Mouse (Mus musculus) midbrain, postnatal 0 days (tissue): ENCODE results near the gene Elk4. TPM values are rescaled to one million over a fixed set of nuclear protein-coding genes. Genes with fewer than 3 reads are reported as not detected.
A peak's percentile ranks its signal among the peaks of the same experiment; 100 is the strongest.

Source experiments
- ATAC-seq: fragments of 200-750 bp; cut with Nextera tagmentation; 2 replicates; pipeline ENCODE4 v1.8.0; 2017; ENCODE audit warnings: moderate number of reproducible peaks, mild to moderate bottlenecking, moderate TSS enrichment, moderate library complexity; ENCODE audit not compliant: low FRiP score
- DNase-seq: peaks from one replicate; pipeline ENCODE4 v3.0.0-alpha.2; 2015; ENCODE audit warnings: low spot score
- H3K27ac ChIP-seq: fragments of 300-500 bp; sonication (generic); 2 replicates; pipeline ENCODE4 v1.5.1; 2014; ENCODE audit warnings: low read depth, mild to moderate bottlenecking, low read length, mixed read lengths
- H3K27me3 ChIP-seq: fragments of 300-500 bp; sonication (generic); 2 replicates; pipeline ENCODE4 v1.6.1; 2014; ENCODE audit warnings: low read length, control low read depth, mixed read lengths; ENCODE audit not compliant: insufficient read depth
- H3K36me3 ChIP-seq: fragments of 300-500 bp; sonication (generic); 2 replicates; pipeline ENCODE4 v1.6.1; 2014; ENCODE audit warnings: low read length, control low read depth, mixed read lengths; ENCODE audit not compliant: insufficient read depth
- H3K4me1 ChIP-seq: fragments of 300-500 bp; sonication (generic); 2 replicates; pipeline ENCODE4 v1.6.1; 2014; ENCODE audit warnings: mild to moderate bottlenecking, control low read depth, antibody characterized with exemption, low read length, mixed read lengths; ENCODE audit not compliant: insufficient read depth
- H3K4me2 ChIP-seq: fragments of 300-500 bp; sonication (generic); 2 replicates; pipeline ENCODE4 v1.6.1; 2014; ENCODE audit warnings: low read depth, mild to moderate bottlenecking, low read length, mixed read lengths; ENCODE audit not compliant: poor library complexity, severe bottlenecking
- H3K4me3 ChIP-seq: fragments of 300-500 bp; sonication (generic); 2 replicates; pipeline ENCODE4 v1.5.1; 2014; ENCODE audit warnings: low read depth, mild to moderate bottlenecking, low read length, moderate library complexity
- H3K9ac ChIP-seq: fragments of 300-500 bp; sonication (generic); replicated peaks from 2 replicates; pipeline ENCODE4 v1.6.1; 2014; ENCODE audit warnings: mild to moderate bottlenecking, low read length, moderate library complexity, mixed read lengths; ENCODE audit not compliant: poor library complexity, severe bottlenecking
- H3K9me3 ChIP-seq: fragments of 300-500 bp; sonication (generic); 2 replicates; pipeline ENCODE4 v1.6.1; 2016; ENCODE audit warnings: low read length, control low read depth
- CTCF ChIP-seq: IDR thresholded peaks from 2 replicates; pipeline ENCODE4 v1.5.1; 2016; ENCODE audit warnings: antibody characterized with exemption, mild to moderate bottlenecking
- WGBS: fragments of 180-500 bp; shearing (Covaris S2); extraction: QIAGEN DNeasy Blood & Tissue Kit; methylation state at CpG from one replicate; pipeline ENCODE4 v1.1.7; 2014; 5-methylcytosine and 5-hydroxymethylcytosine counted together
- polyA plus RNA-seq: library from polyadenylated mRNA; unstranded; fragments of >200 nt; fragmentation: Nextera tagmentation; extraction: Ambion mirVana; gene quantifications from 2 replicates; pipeline ENCODE4 v1.2.1, GENCODE M21; 2015
- total RNA-seq: library from RNA; depleted of rRNA; stranded (reverse); fragments of >200 nt; gene quantifications from 2 replicates; pipeline ENCODE4 v1.2.3, GENCODE M21; 2014

Elk4 gene
- total and polyA plus RNA-seq, 2 experiments from 2014 or later, result 8.1 to 17.6 TPM

DNA sequence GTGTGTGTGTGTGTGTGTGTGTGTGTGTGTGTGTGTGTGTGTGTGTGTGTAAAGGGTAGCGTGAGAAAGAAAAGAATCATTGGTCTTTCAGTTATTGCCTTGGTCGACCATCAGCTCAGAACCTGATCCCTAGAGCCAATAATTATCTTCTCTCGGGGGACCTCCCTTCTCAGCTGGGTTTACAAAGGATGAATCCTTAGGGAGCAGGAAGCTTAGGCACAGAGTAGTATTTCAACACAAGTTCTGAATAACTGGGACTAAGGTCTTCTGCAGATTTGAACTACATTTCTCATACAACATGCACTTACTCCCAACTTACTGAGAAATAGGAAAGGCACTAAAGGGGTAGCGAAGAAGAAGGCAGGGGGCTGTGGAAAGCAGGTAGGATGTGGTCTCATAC is 17.9 kb upstream of the Elk4 start:
- H3K27ac ChIP-seq, result no peak overlapping the region
- DNase-seq, result no peak
- WGBS, result 83% methylated on average over 4 of the region's 4 CpGs

DNA sequence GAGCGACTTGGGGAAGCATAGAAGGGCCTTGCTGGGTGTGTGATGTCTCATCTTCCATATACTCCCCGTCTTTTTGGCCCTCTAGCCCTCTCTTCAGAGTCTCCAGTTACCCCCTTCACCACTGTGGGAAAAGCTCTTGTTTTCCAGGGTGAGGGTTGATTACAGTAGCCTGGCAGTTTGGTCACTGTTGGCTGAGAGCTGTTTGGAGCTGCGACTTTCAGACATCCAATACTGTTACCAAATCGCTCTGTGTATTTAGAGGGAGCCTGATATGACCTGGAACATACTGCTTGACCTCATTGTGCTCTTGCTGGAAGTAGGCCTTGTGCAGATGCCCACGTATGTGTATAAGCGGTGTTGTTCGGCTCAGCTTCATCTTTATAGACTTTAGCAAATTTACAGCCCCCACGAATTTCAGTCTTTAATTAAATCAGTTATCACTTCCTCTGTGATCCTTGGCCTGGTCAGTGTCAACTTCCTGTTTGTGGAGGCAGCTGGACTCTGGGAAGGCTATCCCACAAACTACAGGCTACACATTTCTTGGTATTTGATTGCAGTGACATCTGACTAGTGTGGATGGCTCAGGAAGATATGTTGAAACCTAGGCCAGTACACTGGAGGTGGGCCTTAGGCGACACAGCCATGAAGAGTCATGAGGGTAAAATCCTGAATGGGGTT is 17.2 kb upstream of the Elk4 start:
- Histone ChIP-seq H3K4me3 (no peak overlapping the region), H3K4me1 (no peaks in the 10 kb centered on the region), H3K9me3 (no peaks in the 10 kb centered on the region), H3K27ac (no peak overlapping the region), H3K4me2 (no peak overlapping the region), H3K9ac (no peak overlapping the region), H3K27me3 (no peaks in the 10 kb centered on the region), H3K36me3 (no peaks in the 10 kb centered on the region)
- ATAC-seq (no peak), DNase-seq (no peak)
- 96% methylated on average over 9 of the region's 9 CpGs for WGBS
- no peak for TF ChIP-seq CTCF

More for the DNA sequence above, 17.9 kb upstream of the Elk4 start:
- no peaks in the 10 kb centered on the region for H3K36me3 ChIP-seq
- H3K4me3 ChIP-seq, result no peak overlapping the region
- no peak overlapping the region for H3K4me2 ChIP-seq
- H3K9ac ChIP-seq, result no peak overlapping the region
- no peaks in the 10 kb centered on the region for H3K9me3 ChIP-seq
- no peak for ATAC-seq
- no peaks in the 10 kb centered on the region for H3K4me1 ChIP-seq
- TF ChIP-seq CTCF, result no peak
- H3K27me3 ChIP-seq, result no peaks in the 10 kb centered on the region

DNA sequence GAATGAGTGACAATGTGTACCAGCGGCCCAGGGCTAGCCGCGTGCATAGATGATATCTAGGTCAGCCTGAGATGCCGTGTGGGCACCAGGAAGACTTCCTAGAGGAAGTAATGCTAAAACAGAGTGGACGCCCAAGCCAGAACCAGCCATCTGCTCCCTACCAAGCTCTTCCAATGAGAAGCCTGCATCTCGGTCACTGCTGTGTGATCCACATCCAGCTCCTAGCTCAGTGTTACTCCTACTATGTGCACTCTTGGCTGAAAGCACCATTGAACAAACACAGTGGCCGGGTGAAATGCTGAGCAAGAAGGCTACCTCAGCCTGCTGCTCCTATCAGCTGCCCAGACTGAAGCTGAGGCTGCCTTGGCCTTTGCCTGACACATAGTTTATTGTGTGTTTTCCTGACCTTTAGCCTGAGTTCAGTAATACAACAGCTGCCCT is 14.8 kb upstream of the Elk4 start:
- ATAC-seq (no peak), DNase-seq (no peak)
- Histone ChIP-seq H3K9ac (no peak overlapping the region), H3K36me3 (no peaks in the 10 kb centered on the region), H3K4me3 (no peak overlapping the region), H3K27ac (no peak overlapping the region), H3K4me1 (no peaks in the 10 kb centered on the region), H3K9me3 (no peaks in the 10 kb centered on the region), H3K4me2 (no peak overlapping the region), H3K27me3 (no peaks in the 10 kb centered on the region)
- 93% methylated on average over 7 of the region's 7 CpGs for WGBS
- no peak for TF ChIP-seq CTCF

DNA sequence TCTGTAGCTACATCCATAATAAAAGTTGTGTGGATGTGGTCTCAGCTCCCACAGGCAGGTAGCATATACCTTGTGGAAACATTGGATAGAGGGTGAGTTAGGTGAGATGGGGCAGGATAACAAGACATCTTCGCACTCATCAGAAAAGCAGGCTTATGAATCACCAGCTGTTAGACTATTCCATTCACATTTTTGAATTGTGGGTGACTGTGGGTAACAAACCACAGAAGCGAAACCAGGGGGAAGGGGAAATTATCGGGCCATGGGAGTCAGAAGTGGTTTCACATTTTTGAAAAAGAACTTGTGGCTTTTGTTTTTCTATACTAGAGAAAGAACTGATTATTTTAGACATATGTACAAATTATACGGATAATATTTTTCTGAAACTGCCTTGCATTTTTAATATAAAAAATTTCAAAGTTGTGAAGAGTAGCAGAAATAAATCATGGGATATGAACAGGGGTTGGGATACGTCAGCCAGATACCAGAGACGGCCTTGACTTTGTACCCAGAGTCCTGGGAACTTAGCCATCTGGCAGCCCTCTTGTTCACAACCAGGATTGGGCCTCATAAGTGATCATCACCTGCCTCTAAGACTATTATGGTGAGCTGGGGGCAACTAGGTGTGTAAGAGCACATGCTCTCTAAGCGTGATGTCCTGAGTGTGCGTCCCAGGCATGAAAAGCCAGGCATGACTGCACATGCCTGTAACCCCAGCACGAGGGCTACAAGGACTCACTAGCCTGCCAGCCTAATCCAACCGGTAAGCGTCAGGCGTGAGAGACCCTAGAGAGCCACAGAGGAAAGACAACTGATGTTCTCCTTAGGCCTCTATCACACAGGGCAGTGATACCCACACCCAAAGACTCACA is 14.0 kb upstream of the Elk4 start:
- Histone ChIP-seq H3K27me3 (no peaks in the 10 kb centered on the region), H3K4me3 (no peak overlapping the region), H3K9me3 (no peaks in the 10 kb centered on the region), H3K4me1 (no peaks in the 10 kb centered on the region), H3K4me2 (no peak overlapping the region), H3K27ac (no peak overlapping the region), H3K9ac (no peak overlapping the region), H3K36me3 (no peaks in the 10 kb centered on the region)
- no peak for TF ChIP-seq CTCF
- DNase-seq (no peak), ATAC-seq (no peak)
- WGBS, result 82% methylated on average over 12 of the region's 12 CpGs

DNA sequence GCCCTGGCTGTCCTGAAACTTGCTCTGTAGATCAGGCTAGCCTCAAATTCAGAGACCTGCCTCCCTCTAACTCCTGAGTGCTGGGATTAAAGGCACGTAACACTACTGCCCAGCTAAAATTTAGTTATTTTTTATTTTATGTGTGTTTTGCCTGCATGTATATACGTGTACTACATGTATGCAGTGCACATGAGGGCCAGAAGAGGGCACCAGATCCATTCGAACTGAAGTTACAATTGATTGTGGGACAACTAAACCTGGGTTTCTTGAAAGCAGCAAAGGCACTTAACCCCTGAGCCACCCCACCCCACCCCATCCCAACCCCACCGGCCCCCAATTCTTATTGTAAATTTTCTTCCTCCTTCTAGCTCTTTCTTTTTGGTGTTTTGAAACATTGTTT is 12.3 kb upstream of the Elk4 start:
- Histone ChIP-seq H3K27me3 (no peaks in the 10 kb centered on the region), H3K9me3 (no peaks in the 10 kb centered on the region), H3K4me1 (no peaks in the 10 kb centered on the region), H3K4me2 (no peak overlapping the region), H3K27ac (no peak overlapping the region), H3K36me3 (no peaks in the 10 kb centered on the region), H3K4me3 (no peak overlapping the region), H3K9ac (no peak overlapping the region)
- peak; percentile 42 for DNase-seq
- TF ChIP-seq CTCF, result peak; percentile 71
- no peak for ATAC-seq
- WGBS, result 45% methylated on average over 4 of the region's 4 CpGs

DNA sequence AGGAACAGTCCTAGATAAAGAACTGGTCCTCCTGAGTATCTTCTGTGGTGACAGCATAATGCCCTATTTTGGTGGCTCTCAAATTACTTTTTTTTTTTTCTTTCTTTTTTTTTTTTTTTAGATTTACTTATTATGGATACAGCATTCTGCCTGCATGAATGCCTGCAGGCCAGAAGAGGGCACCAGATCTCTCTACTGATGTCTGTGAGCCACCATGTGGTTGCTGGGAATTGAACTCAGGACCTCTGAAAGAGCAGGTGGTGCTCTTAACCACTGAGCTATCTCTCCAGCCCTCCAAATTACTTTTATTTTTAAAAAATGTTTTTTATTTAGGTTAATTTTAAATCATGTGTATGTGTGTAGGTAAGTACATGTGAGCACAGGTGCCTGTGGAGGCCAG is 6.9 kb upstream of the Elk4 start:
- peak; percentile 41 for TF ChIP-seq CTCF
- no peaks in the 10 kb centered on the region for H3K27me3 ChIP-seq
- no peak overlapping the region for H3K4me2 ChIP-seq
- no peak for ATAC-seq
- H3K9ac ChIP-seq, result no peak overlapping the region
- H3K9me3 ChIP-seq, result no peaks in the 10 kb centered on the region
- H3K27ac ChIP-seq, result no peak overlapping the region
- DNase-seq, result no peak
- no peak overlapping the region for H3K4me3 ChIP-seq
- no peaks in the 10 kb centered on the region for H3K4me1 ChIP-seq
- H3K36me3 ChIP-seq, result no peaks in the 10 kb centered on the region
